Mouse (Mus musculus): ENCODE data around the gene Focad.

Gene Focad

DNA sequence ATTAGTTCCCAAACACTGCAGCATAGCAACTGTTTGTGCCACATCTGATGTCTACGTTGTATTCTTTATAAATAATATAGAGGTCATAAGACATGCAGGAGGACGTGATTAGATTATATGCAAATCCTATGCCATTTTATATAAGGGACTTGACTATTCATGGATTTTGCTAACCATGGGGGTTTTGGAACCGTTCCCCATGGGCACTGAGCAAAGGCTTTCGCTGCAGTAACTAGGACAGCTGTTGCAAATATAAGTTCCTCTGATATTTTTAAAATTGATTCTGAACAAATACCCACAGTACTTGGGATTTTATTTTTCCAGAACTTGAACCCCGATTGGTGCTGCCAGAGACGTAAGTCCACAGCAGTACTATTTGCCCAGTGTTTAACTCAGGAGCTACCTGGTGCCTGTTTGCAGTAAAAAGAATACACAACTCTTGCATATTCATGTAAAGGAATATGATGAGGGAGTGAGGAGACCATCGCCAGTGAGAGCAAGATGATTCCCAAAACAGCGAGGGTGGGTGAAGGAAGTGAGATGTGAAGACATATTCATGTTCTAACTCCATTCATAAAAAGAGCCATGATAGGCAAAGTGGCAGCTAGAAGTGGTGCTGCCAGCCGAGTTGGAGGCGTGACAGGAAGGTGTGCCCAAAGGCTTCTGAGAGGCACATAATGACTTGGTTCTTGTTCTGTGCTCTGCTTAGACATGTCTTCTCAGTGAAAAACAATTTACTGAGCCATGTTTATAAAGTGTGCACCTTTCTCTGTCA, 214.1 kb downstream of the Focad start:
- 56% methylated on average over 10 of the region's 10 CpGs for WGBS

- 53% methylated on average over 2 of the region's 2 CpGs for WGBS
Observed at GRCm38 (mm10) chr4:88309676-88310075, 215.2 kb downstream of the Focad start.

GRCm38 (mm10) chr4:88314898-88315297, 220.5 kb downstream of the Focad start:
- WGBS, result 62% methylated on average over 3 of the region's 3 CpGs

DNA sequence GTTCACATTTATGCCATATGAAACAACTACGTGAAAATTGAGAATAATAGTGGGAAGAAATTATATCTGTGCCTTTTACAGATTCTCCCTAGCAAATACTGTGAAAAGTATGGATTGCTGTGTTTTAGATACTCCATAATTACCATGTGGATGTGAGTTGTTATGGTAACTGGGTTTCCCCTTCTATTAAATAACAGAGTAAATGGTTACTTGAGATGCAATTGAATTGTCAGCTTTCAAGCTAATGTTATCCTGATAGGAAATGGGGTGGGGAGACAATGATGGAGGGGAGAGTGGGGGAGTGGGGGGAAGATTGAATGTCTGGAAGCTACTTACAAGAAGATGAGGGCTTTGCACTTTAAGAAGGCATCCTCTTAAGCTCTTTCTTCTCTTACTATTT, 225.6 kb downstream of the Focad start:
- WGBS, result 79% methylated on average over 1 of the region's 1 CpGs

DNA sequence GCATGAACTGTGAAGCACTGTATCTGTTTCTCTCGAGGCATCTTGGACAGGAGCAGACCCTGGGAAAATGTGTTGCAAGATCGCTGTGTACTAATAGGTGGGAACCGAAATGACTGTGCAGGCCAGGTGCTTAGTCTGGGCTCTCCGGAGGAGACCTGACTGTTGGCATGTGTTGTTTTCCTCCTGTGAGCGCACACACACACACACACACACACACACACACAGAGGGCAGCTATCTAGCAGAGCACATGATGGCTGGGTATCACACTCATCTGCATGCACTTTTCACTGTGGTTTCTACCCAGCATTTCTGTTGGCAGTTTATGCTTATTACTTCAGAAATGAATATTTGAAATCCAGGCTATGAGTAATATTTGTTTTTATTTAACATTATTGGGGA, 231.0 kb downstream of the Focad start:
- WGBS, result 96% methylated on average over 5 of the region's 5 CpGs

DNA sequence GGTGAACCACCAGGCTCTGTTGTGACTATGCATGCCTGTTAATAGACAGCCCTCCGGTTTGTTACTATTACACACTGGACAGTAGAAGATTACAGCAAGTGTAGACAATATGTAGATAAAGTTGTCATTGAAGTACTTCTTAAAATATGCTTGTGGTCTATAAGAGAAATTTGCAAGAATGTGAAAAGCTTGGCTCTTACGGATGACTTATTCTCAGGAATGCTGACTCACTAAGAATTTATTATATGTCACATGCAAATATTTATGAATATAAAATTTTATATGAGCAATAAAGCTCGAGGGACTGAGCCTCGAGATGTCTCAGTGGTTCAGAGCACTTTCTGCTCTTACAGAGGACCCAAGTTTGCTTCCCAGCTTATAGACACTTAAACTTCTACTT, 240.1 kb downstream of the Focad start:
- WGBS, result 87% methylated on average over 4 of the region's 4 CpGs

GRCm38 (mm10) chr4:88336753-88337152, 242.3 kb downstream of the Focad start:
- 51% methylated on average over 2 of the region's 2 CpGs for WGBS

DNA sequence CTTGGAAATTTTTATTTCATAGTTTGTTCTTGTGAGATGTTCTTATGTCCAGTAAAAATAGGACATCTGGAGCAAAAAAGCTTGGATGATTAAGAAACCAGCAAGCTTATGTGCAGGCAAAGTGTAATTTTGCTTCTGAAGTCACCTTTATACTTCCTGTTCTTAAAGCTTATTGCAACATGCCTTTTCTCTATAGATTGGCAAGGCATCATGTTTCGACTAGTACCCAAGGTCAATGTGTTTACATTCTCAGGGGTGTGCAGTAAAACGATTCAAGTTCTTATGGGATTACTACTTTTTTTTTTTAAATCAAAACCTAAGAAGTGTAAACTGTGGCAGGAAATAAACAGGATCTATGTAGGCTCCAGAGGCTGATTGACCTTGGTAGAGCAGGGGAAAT, 242.9 kb downstream of the Focad start:
- WGBS, result 70% methylated on average over 2 of the region's 2 CpGs

- 85% methylated on average over 5 of the region's 5 CpGs for WGBS
Observed at GRCm38 (mm10) chr4:88338130-88338529, 243.7 kb downstream of the Focad start.

DNA sequence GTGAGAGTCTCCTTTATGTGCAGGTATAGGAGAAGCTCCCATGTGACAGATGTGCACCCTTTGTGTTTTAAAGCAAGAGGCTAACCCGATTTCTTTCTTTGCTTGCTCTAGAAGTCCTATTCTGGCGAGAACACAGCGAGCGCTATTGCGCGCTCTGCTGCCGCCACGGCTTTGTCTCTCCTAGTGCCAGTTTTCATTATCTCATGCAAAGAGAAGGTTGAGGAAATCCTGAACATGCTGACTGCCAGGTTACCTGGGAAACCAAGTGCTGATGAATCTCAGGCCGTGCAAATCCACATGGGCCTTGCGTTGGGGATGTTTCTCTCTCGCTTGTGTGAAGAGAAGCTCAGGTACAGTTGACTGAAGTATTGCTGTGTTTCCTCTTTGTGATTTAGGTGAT, 250.0 kb downstream of the Focad start:
- 50% methylated on average over 11 of the region's 11 CpGs for WGBS

- WGBS, result 61% methylated on average over 4 of the region's 4 CpGs
Observed at GRCm38 (mm10) chr4:88345065-88345464, 250.6 kb downstream of the Focad start.

DNA sequence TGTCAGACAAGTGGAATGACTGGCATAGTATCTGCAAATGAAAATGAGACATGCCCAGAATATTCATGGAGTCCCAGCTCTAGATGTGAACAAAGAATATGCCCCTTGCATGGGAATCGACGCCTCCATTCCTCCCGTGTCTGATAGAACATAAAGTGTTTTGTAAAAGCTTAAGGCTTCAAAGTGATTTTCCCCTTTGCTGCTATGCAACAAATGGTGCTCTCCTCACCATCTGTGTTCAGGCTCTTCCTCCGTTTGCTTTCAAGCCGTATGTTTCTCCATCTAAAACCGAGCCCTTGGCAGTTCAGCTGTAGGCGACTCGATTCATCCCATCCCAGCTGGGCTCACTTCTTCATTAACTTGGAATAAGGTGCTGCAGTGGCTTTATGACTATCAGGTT, 251.5 kb downstream of the Focad start:
- WGBS, result 47% methylated on average over 8 of the region's 8 CpGs

- 4% methylated on average over 4 of the region's 4 CpGs for WGBS
Observed at GRCm38 (mm10) chr4:88350910-88351309, 256.5 kb downstream of the Focad start.

DNA sequence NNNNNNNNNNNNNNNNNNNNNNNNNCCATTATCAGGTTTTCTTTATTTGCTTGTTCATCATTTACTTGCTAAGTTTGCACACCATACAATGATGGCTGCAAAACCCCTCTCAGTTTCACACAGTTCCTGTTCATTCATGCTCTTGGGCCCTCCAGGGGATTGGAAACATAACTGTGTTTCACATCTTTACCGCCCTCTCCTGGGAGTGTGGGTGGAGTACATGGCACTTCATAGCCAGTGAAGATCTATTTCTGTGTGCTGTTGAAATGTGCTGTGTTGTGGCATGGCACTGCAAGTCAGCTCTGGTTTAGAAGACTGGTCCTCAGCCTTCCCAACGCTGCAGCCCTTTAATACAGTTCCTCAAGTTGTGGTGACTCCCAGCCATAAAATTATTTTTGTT, 262.2 kb downstream of the Focad start:
- 46% methylated on average over 2 of the region's 2 CpGs for WGBS

DNA sequence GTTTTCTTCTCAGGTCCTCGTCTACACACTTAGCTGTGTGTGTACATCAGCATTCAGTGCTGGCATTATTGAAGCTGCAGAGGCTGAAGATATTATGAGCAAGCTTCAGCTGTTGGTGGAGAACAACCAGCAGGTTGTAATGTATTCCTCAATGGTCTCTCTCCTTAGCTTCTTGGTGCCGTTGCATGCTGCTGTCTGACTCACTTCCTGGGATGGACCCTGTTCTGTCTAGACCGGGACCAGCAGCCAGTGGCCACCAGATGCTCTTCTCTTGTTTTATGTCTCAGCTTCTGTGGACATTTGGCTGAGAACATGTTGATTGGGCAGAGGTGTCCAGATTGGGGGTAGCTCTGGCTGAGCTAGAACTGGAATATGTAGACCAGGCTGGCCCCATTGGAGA, 263.0 kb downstream of the Focad start:
- WGBS, result 64% methylated on average over 3 of the region's 3 CpGs

DNA sequence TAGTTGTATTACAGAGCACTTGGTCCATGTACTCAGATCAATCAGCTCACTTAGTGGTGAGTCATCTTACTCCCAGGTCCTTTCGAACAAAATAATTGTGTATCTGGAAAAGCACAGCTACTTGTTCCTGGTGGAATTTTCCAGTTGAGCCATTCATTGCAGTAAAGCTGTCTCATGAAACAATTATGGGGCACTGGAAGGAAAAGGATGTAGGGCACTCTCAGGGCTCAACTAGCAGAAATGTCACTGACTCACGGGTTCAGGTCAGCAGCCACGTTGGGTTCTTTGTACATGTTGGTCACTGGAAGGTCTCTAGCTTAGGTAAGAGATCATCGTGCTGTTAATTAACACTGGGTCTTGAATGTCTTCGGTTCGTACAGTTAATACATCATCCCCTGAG, 275.5 kb downstream of the Focad start:
- 85% methylated on average over 6 of the region's 6 CpGs for WGBS

- WGBS, result 64% methylated on average over 8 of the region's 8 CpGs
Observed at GRCm38 (mm10) chr4:88370819-88371218, 276.4 kb downstream of the Focad start.

- 81% methylated on average over 18 of the region's 18 CpGs for WGBS
Observed at GRCm38 (mm10) chr4:88372293-88373224, 278.1 kb downstream of the Focad start.

- WGBS, result 97% methylated on average over 1 of the region's 1 CpGs
Observed at GRCm38 (mm10) chr4:88390036-88390435, 295.6 kb downstream of the Focad start.

DNA sequence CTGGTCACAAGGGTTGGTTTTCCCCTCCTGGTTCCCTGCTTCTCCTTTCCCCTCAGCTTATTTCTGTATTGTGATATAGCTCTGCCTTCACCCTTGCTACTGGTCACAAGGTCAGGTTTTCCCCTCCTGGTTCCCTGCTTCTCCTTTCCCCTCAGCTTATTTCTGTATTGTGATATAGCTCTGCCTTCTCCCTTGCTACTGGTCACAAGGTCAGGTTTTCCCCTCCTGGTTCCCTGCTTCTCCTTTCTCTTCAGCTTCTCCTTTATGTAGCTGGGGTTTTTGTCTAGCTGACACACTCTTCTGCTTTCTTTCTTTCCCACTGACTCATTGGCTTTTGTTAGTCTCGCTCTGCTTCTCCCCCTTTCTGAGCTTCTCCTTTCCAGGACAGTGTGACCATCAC, 296.2 kb downstream of the Focad start:
- WGBS, result 79% methylated on average over 1 of the region's 1 CpGs

- 87% methylated on average over 3 of the region's 3 CpGs for WGBS
Observed at GRCm38 (mm10) chr4:88395717-88396116, 301.3 kb downstream of the Focad start.

DNA sequence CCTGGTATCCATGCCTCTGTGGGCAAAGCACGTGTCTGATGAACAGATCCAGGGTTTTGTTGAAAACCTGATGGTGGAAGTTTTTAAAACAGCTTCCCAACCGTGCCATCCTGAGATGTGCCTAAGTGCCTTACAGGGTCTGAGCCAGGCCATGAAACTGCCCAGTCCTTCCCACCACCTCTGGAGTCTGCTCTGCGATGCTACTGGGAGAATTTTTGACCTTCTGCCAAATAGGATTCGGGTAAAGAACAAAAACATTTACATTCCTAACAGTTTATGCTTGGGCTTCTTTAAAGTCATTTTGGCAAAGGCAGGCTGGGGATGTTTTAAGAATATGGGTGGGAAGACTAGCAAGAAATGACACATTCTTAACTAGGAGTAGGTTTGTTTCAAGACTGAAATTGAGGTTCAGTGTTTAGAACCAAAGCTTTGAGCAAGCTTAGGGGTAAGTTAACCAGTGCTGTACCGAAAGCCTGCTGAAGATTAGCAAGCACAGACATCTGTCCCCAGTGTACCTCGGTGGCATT, 302.6 kb downstream of the Focad start:
- WGBS, result 36% methylated on average over 6 of the region's 6 CpGs
